Mouse (Mus musculus) spleen, adult 2 months (tissue): Measurements from ENCODE around the gene Bmx. TPM values are rescaled to one million over a fixed set of nuclear protein-coding genes. Genes with fewer than 3 reads are reported as not detected.

Experiments
- DNase-seq, 2 experiments: peaks; one replicate each; pipeline versions ENCODE4 v3.0.0 to v3.0.0-alpha.2; 2012 to 2021; ENCODE audit warnings: low spot score in 2 of 2, low read depth in 1 of 2
- H3K27ac ChIP-seq: fragments of 200-500 bp; 2 replicates; pipeline ENCODE4 v1.5.1; 2012; ENCODE audit warnings: low read length, inconsistent platforms; ENCODE audit not compliant: insufficient read depth
- H3K27me3 ChIP-seq: fragments of 200-500 bp; 2 replicates; pipeline ENCODE4 v1.6.1; 2012; ENCODE audit warnings: mild to moderate bottlenecking, moderate library complexity, low read length, inconsistent platforms; ENCODE audit not compliant: control insufficient read depth, insufficient read depth
- H3K36me3 ChIP-seq: fragments of 200-500 bp; 2 replicates; pipeline ENCODE4 v1.6.1; 2012; ENCODE audit warnings: mild to moderate bottlenecking, low read length, inconsistent platforms; ENCODE audit not compliant: control insufficient read depth, insufficient read depth
- H3K4me1 ChIP-seq: fragments of 200-500 bp; 2 replicates; pipeline ENCODE4 v1.6.1; 2011; ENCODE audit warnings: inconsistent platforms; ENCODE audit not compliant: control insufficient read depth, insufficient read depth, insufficient read length
- H3K4me3 ChIP-seq: fragments of 200-500 bp; 2 replicates; pipeline ENCODE4 v1.5.1; 2011; ENCODE audit warnings: mild to moderate bottlenecking, inconsistent platforms; ENCODE audit not compliant: insufficient read depth, insufficient read length; ENCODE audit errors: extremely low read depth
- CTCF ChIP-seq: fragments of 200-500 bp; IDR thresholded peaks from 2 replicates; pipeline ENCODE4 v1.5.1; 2011; ENCODE audit warnings: mild to moderate bottlenecking, inconsistent platforms; ENCODE audit not compliant: insufficient read depth, insufficient read length, insufficient replicate concordance; ENCODE audit errors: extremely low read depth
- POLR2A ChIP-seq: fragments of 200-500 bp; IDR thresholded peaks from 2 replicates; pipeline ENCODE4 v1.6.1; 2011; ENCODE audit warnings: low read depth, low read length, inconsistent platforms
- WGBS: fragments of 180-500 bp; shearing (Covaris S2); methylation state at CpG from one replicate; pipeline ENCODE4 v1.1.7; 2018; 5-methylcytosine and 5-hydroxymethylcytosine counted together
- polyA plus RNA-seq: library from polyadenylated mRNA; depleted of rRNA; stranded (reverse); fragments of >200 nt; gene quantifications from 2 replicates; pipeline ENCODE4 v1.2.3, GENCODE M21; 2012; rRNA removed

Bmx gene
- polyA plus RNA-seq, 1 experiment, result 0.09 TPM

- H3K27ac ChIP-seq, result no peak overlapping the region
- 80% methylated on average over 5 of the region's 5 CpGs for WGBS
- no peaks in the 10 kb centered on the region for H3K27me3 ChIP-seq
- no peaks in the 10 kb centered on the region for H3K36me3 ChIP-seq
- H3K4me3 ChIP-seq, result no peak overlapping the region
- DNase-seq, result no peak
- no peaks in the 10 kb centered on the region for H3K4me1 ChIP-seq
- TF ChIP-seq CTCF, result no peak
- no peak for TF ChIP-seq POLR2A
Measured at GRCm38 (mm10) chrX:164154594-164154993, 103.4 kb downstream of the Bmx start.

GRCm38 (mm10) chrX:164153606-164154005 is 104.4 kb downstream of the Bmx start:
- Histone ChIP-seq H3K4me1 (no peaks in the 10 kb centered on the region), H3K4me3 (no peak overlapping the region), H3K36me3 (no peaks in the 10 kb centered on the region), H3K27me3 (no peaks in the 10 kb centered on the region), H3K27ac (no peak overlapping the region)
- no peak for DNase-seq
- no peak for TF ChIP-seq POLR2A
- TF ChIP-seq CTCF, result no peak

- no peak for DNase-seq
- Histone ChIP-seq H3K36me3 (no peaks in the 10 kb centered on the region), H3K4me3 (no peak overlapping the region), H3K4me1 (no peaks in the 10 kb centered on the region), H3K27me3 (no peaks in the 10 kb centered on the region), H3K27ac (no peak overlapping the region)
- no peak for TF ChIP-seq CTCF
- no peak for TF ChIP-seq POLR2A
- 67% methylated on average over 2 of the region's 2 CpGs for WGBS
Measured at GRCm38 (mm10) chrX:164152703-164153102, 105.3 kb downstream of the Bmx start.

- no peak for DNase-seq
- Histone ChIP-seq H3K27ac (no peak overlapping the region), H3K4me3 (no peak overlapping the region), H3K27me3 (no peaks in the 10 kb centered on the region), H3K36me3 (no peaks in the 10 kb centered on the region), H3K4me1 (no peaks in the 10 kb centered on the region)
- no peak for TF ChIP-seq CTCF
- WGBS, result 83% methylated on average over 6 of the region's 6 CpGs
Measured at GRCm38 (mm10) chrX:164145463-164146250, 112.3 kb downstream of the Bmx start.

Other genes starting within 250 kb of the Bmx start
- gene Car5b, start 230.2 kb downstream of the Bmx start, polyA plus RNA-seq, result 0.43 TPM in 2 replicates
- 5.6 and 5.8 TPM in 2 replicates for gene Siah1b, start 181.7 kb downstream of the Bmx start, polyA plus RNA-seq
- not detected in 2 replicates for gene Cltrn, start 169.4 kb downstream of the Bmx start, polyA plus RNA-seq
- gene Ace2, start 118.9 kb downstream of the Bmx start, polyA plus RNA-seq, result not detected in 2 replicates
- 0.97 and 0.99 TPM in 2 replicates for gene Pir, start 11.2 kb upstream of the Bmx start, polyA plus RNA-seq
- gene Vegfd, start 115.2 kb upstream of the Bmx start, polyA plus RNA-seq, result 0.62 and 1.1 TPM in 2 replicates
- 1.8 and 2.2 TPM in 2 replicates for gene Piga, start 161.6 kb upstream of the Bmx start, polyA plus RNA-seq
- 0.07 TPM in 1 of 2 replicates, not detected in the other for gene Asb11, start 178.8 kb upstream of the Bmx start, polyA plus RNA-seq
- not detected in 2 replicates for gene Asb9, start 248.1 kb upstream of the Bmx start, polyA plus RNA-seq